Mouse (Mus musculus): ENCODE results near the gene Gnao1.

Gene Gnao1

GRCm38 (mm10) chr8:93946397-93946796, 136.6 kb downstream of the Gnao1 start:
- no peak for DNase-seq

GRCm38 (mm10) chr8:93950133-93950532, 140.4 kb downstream of the Gnao1 start:
- DNase-seq = no peak

- DNase-seq = no peak
Observed at GRCm38 (mm10) chr8:93952511-93952910, 142.7 kb downstream of the Gnao1 start.

GRCm38 (mm10) chr8:93958402-93958801, 148.6 kb downstream of the Gnao1 start:
- no peak for DNase-seq

- DNase-seq = no peak
Observed at GRCm38 (mm10) chr8:93960909-93961308, 151.1 kb downstream of the Gnao1 start.

- peak; percentile 83 for DNase-seq
Observed at GRCm38 (mm10) chr8:93968293-93968692, 158.5 kb downstream of the Gnao1 start.

- DNase-seq = peak; percentile 85
Observed at GRCm38 (mm10) chr8:93969626-93970340, 160.0 kb downstream of the Gnao1 start.

- peak; percentile 75 for DNase-seq
Observed at GRCm38 (mm10) chr8:93971451-93971850, 161.7 kb downstream of the Gnao1 start.

GRCm38 (mm10) chr8:93972211-93972610, 162.4 kb downstream of the Gnao1 start:
- DNase-seq = peak; percentile 71

GRCm38 (mm10) chr8:93972971-93973734, 163.4 kb downstream of the Gnao1 start:
- DNase-seq = peak; percentile 87

- DNase-seq = peak; percentile 89
Observed at GRCm38 (mm10) chr8:93973831-93974375, 164.1 kb downstream of the Gnao1 start.

GRCm38 (mm10) chr8:93974602-93975186, 164.9 kb downstream of the Gnao1 start:
- peak; percentile 72 for DNase-seq

GRCm38 (mm10) chr8:93975358-93975757, 165.6 kb downstream of the Gnao1 start:
- DNase-seq = peak; percentile 63

GRCm38 (mm10) chr8:93976446-93977211, 166.9 kb downstream of the Gnao1 start:
- DNase-seq = peak; percentile 68

GRCm38 (mm10) chr8:93980141-93980540, 170.4 kb downstream of the Gnao1 start:
- DNase-seq = no peak

- peak; percentile 68 for DNase-seq
Observed at GRCm38 (mm10) chr8:93981679-93982215, 172.0 kb downstream of the Gnao1 start.

GRCm38 (mm10) chr8:93983827-93984226, 174.1 kb downstream of the Gnao1 start:
- DNase-seq = peak; percentile 82

GRCm38 (mm10) chr8:93984731-93985130, 175.0 kb downstream of the Gnao1 start:
- DNase-seq = peak; percentile 71

GRCm38 (mm10) chr8:93989739-93990138, 180.0 kb downstream of the Gnao1 start:
- DNase-seq = peak; percentile 53

- no peak for DNase-seq
Observed at GRCm38 (mm10) chr8:93998961-93999360, 189.2 kb downstream of the Gnao1 start.

GRCm38 (mm10) chr8:94004139-94004538, 194.4 kb downstream of the Gnao1 start:
- DNase-seq = peak; percentile 41

GRCm38 (mm10) chr8:94009243-94009845, 199.6 kb downstream of the Gnao1 start:
- peak; percentile 84 for DNase-seq

Measured in heart, adult 11 months (tissue).